Mouse (Mus musculus) lung, adult 2 months (tissue): ENCODE measurements around the gene Gm49776.

Source experiments
- CTCF ChIP-seq: fragments of 200-500 bp; IDR thresholded peaks from 2 replicates; pipeline ENCODE4 v1.5.1; 2011; ENCODE audit warnings: mild to moderate bottlenecking, low read length, control low read depth; ENCODE audit not compliant: insufficient read depth
- POLR2A ChIP-seq: fragments of 200-500 bp; IDR thresholded peaks from 2 replicates; pipeline ENCODE4 v1.6.1; 2011; ENCODE audit warnings: low read depth, mild to moderate bottlenecking, control low read depth, low read length, borderline replicate concordance; ENCODE audit errors: extremely low read depth

- TF ChIP-seq CTCF (no peak), POLR2A (no peak)
Measured at GRCm38 (mm10) chr16:18220856-18221542, 37.1 kb downstream of the Gm49776 start.
